Mouse (Mus musculus): ENCODE results near the gene Cped1.

The Cped1 gene

DNA sequence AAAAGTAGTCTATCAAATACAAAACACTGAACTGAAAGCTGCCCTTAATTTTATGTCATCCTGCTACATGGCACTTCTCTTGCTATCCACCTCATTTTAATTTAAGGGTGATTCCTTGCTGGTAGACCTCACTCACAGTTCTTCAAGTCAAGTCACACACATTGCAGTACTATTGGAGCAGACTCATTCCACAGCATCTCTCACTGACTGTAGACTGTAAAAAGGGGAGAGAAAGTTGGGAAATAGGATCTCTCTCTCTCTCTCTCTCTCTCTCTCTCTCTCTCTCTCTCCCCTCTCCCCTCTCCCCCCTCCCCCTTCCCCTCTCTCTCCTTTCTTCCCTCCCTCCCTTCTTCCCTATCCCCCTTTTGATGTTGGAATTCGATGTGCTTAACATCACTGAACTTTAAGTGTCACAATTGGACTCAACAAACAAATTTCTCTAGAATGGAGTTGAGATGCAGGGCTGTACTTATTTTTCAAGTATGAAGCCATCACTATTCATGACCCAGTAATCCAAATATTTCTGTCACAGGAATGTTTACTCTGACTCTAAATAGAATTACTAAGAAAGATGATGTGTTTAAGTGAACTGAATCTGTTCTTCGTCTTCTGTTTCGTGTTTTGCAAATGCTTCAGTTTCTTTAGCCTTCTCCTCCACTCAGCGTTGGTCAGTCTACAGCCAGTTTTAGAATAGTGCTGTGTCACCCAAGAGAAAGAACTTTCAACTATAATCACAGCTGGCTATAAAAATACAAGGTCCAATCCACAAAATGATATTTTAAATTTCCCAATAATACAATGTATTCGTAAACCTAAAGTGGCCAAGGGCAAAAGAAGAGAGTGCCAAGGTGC, 88.7 kb downstream of the Cped1 start:
- no peak for TF ChIP-seq GATA4 (IDR thresholded peaks at IDR 0.05; ENCODE audit: insufficient replicate concordance, low read length)

DNA sequence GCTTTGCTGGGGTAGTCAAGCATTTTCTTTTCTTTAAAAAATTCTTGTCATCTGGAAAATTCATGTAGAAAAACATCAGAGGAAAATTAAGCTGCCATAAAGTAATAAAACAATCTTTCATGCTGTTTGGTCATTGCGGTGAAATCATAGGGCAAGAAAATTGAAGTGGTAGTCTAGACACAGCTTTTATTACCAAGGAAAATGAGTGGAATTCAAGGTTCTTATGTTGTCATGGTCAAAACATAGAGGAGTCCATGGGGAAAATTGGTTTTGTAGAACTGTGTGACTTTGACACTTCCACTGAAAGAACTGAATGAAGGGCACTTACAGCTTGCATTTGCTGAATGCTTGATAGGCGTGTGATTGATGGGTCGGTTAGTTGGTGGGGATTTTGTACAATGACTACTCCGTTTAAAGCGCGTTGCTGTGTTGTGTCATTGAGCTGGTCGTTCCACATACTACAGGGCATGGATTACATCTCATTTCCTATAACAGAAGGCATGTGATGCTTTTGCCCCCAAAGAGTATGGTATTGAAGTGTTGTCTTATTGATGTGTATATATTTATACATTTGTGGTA, 93.1 kb downstream of the Cped1 start:
- no peak for TF ChIP-seq GATA4 (IDR thresholded peaks at IDR 0.05; ENCODE audit: insufficient replicate concordance, low read length)

DNA sequence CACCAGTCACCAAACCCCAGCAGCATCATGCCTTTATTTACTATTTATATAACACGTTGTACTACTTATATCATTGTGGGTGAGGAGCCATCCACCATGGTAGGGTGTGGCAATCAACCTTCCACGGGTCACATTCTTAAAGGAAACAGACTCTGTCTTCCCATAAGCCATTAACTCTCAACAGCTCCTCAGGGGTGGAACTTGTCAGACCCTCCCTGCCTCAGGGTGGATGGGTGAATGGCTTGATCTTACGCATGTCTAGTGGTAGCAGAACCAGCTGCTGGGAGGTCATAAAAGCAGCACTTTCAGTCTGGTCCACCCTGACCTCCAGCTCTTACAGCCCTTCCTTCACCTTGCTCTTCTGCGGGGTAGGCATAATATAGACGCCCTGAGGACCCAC, 100.3 kb downstream of the Cped1 start:
- no peak for TF ChIP-seq GATA4 (IDR thresholded peaks at IDR 0.05; ENCODE audit: insufficient replicate concordance, low read length)

DNA sequence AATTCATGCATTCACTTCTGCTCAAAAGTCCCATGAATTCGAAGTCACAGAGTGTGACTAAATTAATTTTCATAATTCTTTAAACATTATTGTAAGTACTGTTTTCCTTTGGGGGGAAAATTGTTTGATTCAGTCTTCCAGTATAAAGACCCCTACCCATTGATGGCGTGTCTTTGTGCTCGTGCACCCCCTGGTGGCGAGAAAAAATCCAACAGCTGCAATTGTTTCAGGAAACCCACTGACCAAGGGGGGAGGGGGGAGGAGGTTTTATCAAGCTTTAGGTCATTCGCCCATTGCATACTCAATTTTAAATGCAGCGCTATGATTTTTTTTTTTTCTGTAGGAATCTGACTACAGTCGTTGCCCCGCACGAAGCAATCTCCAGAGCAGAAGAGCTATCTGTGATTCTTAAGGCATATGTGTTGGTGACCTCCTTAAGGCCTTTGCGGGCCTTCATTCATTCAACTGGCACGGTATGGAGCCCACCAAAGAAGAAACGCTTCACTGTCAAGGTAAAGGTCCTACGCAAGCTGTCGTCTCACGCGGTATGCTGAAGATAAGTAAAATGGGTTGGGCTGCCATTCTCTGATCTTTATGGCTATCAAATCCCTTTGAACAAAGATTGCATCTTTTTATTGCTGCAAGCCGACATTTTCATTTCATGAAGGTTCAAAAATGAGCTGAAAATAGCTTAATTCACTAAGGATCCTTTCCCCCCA, 102.8 kb downstream of the Cped1 start:
- TF ChIP-seq GATA4 (IDR thresholded peaks at IDR 0.05; ENCODE audit: insufficient replicate concordance, low read length) = no peak

DNA sequence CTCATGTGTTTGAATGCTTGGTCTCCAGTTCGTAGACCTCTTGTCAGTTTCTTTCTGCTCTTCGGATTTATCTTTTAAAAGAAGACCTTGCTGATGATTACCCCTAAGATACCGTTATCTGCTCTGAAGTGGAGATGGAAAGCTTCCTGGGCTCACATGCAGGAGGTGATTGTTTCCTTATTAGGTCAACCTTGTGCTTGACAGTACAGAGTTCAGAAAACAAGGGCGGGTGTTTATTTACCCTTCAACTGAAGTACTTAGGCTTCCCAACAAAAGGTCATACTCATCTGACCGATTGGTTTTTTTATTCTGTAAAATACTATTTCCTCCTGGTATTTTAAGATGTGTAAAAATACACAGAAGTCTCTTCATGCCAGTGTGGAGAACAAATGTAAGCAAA, 106.1 kb downstream of the Cped1 start:
- TF ChIP-seq GATA4 (IDR thresholded peaks at IDR 0.05; ENCODE audit: insufficient replicate concordance, low read length) = no peak

DNA sequence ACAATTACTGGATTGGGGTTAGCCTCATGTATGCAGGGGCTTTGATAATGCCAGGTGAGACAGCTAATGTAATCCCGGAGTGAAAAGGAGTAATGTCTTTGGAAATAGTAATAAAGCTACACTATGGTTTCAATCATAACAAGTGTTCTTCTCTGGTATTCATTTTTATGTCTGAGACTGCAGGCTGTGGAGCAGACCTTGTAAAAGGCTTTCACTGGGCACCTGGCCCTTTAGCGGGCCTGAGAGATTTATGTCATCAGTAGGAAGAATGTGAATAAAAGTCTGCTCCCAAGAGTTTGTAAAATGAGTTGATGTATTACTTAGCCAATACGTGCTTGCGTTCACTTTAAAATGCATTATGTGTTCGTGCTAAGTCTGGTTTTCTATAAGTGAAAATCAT, 108.1 kb downstream of the Cped1 start:
- TF ChIP-seq GATA4 (IDR thresholded peaks at IDR 0.05; ENCODE audit: insufficient replicate concordance, low read length) = no peak

DNA sequence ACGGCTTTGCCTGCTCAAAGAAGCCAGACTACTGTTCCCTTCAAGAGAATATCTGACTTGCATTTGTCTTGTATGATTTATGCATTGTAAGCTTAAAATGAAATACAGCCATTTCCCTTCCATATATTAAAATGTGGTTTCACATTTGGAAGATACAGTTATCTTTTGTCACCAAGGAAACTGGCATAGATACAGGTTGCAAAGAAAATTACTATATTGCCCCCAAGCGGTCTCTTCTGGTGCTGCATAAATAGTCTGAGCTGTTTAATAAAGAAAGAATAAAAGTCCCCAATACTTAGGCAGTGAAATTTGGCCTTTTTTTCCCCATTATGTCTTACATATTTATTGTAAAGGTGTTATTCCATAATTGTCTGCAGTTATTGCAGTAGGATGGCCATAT, 112.0 kb downstream of the Cped1 start:
- TF ChIP-seq GATA4 (IDR thresholded peaks at IDR 0.05; ENCODE audit: insufficient replicate concordance, low read length) = no peak

DNA sequence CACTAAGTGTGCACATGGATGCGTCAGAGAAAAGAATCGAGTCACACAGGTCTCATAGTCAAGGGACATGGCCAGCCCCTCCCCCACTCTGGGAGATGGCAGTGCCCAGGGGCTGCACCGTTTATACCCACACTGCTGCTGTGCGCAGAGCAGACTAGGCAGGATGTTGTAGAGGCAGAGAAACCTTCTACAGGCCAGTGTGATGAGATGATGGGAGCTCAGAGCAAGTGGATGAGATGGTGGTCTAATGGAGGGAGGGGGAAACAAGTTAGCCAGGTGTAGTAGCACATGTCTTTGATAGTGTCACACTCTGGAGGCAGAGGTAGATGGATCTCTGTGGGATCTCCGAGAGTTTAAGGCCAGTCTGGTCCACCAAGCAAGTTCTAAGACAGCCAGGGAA, 114.1 kb downstream of the Cped1 start:
- TF ChIP-seq GATA4 (IDR thresholded peaks at IDR 0.05; ENCODE audit: insufficient replicate concordance, low read length) = no peak

DNA sequence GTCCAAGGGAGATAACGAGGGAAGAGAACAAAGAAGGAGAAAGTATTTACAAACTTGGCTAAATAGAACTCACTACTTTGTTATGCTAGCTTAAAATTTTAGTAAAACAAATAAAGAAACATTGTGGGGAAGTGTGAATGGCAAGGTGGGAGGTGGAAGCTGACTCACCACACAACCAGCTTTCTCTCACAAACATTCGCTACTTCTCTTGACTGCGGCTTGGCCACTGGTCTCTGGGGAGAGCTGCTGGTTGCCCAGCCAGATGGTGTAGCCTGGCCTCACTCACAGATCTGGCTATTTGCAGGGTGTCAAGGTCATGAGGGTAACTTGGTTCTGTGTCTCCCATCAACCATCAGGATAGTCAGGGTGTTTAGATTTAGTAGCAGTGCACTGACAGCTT, 116.2 kb downstream of the Cped1 start:
- no peak for TF ChIP-seq GATA4 (IDR thresholded peaks at IDR 0.05; ENCODE audit: insufficient replicate concordance, low read length)

DNA sequence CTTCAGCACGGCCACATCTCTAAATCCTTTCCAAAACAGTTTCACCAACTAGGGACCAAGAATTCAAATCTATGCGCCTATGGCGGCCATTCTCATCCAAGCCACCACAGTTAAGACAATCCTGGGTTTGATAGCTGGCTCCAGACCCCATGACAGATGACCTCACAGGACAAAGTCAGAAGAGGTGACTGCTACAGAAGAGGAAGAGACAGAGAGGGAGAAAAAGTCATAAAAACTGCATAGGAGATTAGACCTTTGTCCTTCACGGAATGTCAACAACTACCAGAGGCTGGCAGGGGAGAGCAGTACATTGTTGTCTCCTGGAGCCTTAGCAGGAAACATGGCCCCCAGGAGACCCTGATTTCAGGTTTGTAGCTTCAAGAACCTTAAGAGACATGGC, 117.0 kb downstream of the Cped1 start:
- no peak for TF ChIP-seq GATA4 (IDR thresholded peaks at IDR 0.05; ENCODE audit: insufficient replicate concordance, low read length)

DNA sequence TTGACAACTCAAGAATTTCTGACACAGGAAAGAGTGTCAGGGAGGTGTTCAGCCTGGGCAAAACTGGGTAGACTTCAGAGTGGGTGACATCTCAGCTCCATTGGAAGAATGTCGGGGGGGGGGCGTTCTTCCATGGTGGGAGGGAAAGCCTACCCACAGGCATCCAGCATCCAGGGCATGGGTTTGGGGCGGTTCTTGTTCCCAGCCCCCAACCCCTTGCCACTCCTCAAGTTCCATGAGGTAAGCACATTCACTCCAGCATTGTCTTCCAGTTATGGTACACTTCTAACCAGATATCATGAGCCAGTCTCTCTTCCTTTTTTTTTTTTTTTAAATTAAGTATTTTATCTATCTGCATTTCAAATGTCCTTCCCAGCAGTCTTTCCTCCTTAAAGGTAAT, 118.0 kb downstream of the Cped1 start:
- TF ChIP-seq GATA4 (IDR thresholded peaks at IDR 0.05; ENCODE audit: insufficient replicate concordance, low read length) = no peak

DNA sequence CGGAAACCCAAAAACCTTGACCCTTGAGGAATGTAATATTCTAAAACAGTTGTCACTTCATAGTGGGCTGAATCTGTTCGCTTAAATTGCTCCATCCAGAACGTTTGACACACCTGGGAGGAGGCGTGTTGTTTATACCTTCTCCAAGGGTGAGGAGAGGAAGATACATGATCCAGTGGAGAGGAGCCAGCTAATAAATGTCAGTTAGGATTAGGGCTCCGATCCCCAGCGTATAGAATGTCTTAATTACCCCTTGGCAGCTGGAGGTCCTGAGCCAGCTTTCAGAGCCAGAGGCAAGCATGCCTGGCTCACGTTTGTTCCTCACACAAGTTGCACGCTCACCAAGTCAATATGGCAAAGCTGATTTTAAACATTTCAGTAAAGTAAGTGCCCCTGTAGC, 118.5 kb downstream of the Cped1 start:
- no peak for TF ChIP-seq GATA4 (IDR thresholded peaks at IDR 0.05; ENCODE audit: insufficient replicate concordance, low read length)

DNA sequence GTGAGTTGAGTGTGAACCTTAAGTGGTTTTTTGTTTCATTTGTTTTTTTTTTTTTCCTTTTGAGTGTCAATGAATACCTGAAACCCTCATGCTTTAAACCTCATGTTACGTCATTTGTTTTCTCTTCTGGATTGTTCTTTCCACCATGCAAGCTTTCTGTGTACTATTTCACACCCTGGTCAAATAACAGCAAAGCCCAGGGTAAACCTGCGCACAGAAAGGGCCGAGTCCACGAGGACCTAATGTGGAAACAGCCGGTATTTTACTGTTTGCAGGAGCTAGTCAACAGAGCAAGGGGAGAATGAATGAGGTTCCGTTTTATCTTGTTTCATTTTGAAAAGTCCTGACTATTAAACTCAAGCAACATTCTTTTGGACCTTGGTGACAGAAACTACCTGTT, 128.4 kb downstream of the Cped1 start:
- TF ChIP-seq GATA4 (IDR thresholded peaks at IDR 0.05; ENCODE audit: insufficient replicate concordance, low read length) = no peak

DNA sequence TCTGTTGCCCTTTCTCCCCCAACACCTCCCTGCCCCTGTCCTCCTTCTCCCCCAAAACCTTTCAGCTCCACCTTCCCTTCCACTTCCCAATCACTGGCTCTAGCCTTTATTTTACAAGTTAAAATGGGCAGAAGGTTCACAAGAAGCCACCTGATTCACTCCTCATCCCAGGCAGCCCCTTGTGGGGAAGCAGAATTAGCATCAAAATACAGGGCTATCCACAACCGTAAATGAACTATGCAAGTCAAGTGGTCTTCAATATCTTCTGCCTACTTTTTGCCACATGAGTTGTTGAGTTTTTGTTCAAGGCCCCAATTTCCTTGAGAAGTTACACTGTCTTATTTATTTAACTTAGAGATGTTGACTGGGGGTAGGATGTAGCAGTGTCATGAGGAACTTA, 131.0 kb downstream of the Cped1 start:
- TF ChIP-seq GATA4 (IDR thresholded peaks at IDR 0.05; ENCODE audit: insufficient replicate concordance, low read length) = no peak

DNA sequence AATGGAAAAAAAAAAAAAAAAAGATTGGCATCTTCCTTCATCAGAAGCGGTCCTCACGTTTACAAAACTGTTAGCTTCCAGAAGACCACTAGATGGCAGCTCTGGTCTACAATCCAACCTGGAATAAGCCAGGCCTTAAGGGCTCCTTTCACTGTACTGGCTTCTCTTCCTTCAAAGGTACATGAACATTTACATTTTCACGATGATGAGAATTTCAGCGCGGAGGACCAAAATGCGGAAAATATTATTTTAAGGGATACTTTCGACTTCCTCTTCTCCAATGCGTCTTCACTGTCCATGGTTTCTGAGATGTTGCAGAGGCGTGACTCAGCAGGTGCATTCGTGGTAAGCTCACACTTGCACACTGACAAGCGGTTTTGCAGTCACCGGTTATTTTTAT, 136.4 kb downstream of the Cped1 start:
- no peak for TF ChIP-seq GATA4 (IDR thresholded peaks at IDR 0.05; ENCODE audit: insufficient replicate concordance, low read length)

DNA sequence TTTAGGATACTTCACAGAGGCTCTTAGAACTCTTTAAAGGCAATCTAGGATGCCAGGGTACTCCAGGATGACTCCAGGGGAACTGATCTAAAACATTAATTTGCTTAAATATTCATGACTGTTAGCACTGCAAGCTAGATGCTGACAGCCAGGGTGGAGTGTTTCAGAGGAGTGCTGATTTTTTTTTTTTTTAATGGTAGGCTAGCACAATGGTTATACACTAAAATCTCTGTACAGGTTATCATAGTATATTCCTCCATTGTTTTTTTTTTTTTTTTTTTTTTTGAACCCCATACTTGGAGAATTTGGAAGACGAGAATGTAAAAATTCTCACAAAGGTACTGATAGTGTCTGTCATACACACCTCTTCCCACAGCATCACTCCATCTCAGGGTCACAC, 137.0 kb downstream of the Cped1 start:
- TF ChIP-seq GATA4 (IDR thresholded peaks at IDR 0.05; ENCODE audit: insufficient replicate concordance, low read length) = no peak

Measured in liver, adult (tissue).